Mouse (Mus musculus) brain, embryonic 14.5 days (tissue): ENCODE results near the gene Spock1.

Source experiments
- CTCF ChIP-seq: fragments of 200-500 bp; IDR thresholded peaks from 2 replicates; pipeline ENCODE4 v1.5.1; 2012; ENCODE audit warnings: inconsistent platforms, mild to moderate bottlenecking, moderate library complexity, borderline replicate concordance; ENCODE audit not compliant: insufficient read depth, insufficient read length; ENCODE audit errors: extremely low read depth
- POLR2A ChIP-seq: fragments of 200-500 bp; IDR thresholded peaks from 2 replicates; pipeline ENCODE4 v1.6.1; 2012; ENCODE audit warnings: mild to moderate bottlenecking, inconsistent platforms, borderline replicate concordance; ENCODE audit not compliant: poor library complexity, insufficient read depth, insufficient read length, severe bottlenecking; ENCODE audit errors: extremely low read depth

DNA sequence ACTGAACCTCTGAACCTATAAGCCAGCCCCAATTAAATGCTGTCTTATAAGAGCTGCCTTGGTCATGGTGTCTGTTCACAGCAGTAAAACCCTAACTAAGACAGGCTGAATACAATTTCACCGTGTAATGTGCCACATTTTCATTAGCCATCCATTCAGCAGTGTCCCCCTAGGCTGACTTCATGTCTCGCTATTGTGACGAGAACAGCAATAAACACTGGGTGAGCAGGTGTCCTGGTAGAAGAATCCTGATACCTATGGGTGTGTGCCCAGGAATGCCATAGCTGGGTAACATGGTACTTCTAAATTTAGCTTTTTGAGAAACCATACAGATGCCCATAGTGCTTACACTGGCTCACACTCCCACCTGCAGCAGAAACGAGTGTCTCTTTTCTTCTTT lies 500.5 kb downstream of the Spock1 start:
- TF ChIP-seq POLR2A: no peak
- TF ChIP-seq CTCF: no peak
